Mouse (Mus musculus) stomach, postnatal 0 days (tissue): ENCODE data around the gene Mrps6. TPM values are rescaled to one million over a fixed set of nuclear protein-coding genes. Genes with fewer than 3 reads are reported as not detected.
A peak's percentile ranks its signal among the peaks of the same experiment; 100 is the strongest.

Source experiments
- ATAC-seq: fragments of 200-750 bp; cut with Nextera tagmentation; 2 replicates; pipeline ENCODE4 v1.8.0; 2017; ENCODE audit not compliant: low FRiP score, low TSS enrichment
- DNase-seq: peaks from one replicate; pipeline ENCODE4 v3.0.0-alpha.2; 2016; ENCODE audit warnings: low spot score
- H3K27ac ChIP-seq: fragments of 300-500 bp; sonication (generic); replicated peaks from 2 replicates; pipeline ENCODE4 v1.5.1; 2014; ENCODE audit warnings: mild to moderate bottlenecking, control low read depth
- H3K27me3 ChIP-seq: fragments of 300-500 bp; sonication (generic); 2 replicates; pipeline ENCODE4 v1.6.1; 2014; ENCODE audit warnings: low read length; ENCODE audit not compliant: control insufficient read depth, insufficient read depth
- H3K36me3 ChIP-seq: fragments of 300-500 bp; sonication (generic); 2 replicates; pipeline ENCODE4 v1.6.1; 2014; ENCODE audit warnings: low read length, mixed read lengths; ENCODE audit not compliant: control insufficient read depth, insufficient read depth
- H3K4me1 ChIP-seq: fragments of 300-500 bp; sonication (generic); replicated peaks from 2 replicates; pipeline ENCODE4 v1.6.1; 2014; ENCODE audit warnings: antibody characterized with exemption; ENCODE audit not compliant: control insufficient read depth, insufficient read depth
- H3K4me2 ChIP-seq: fragments of 300-500 bp; sonication (generic); replicated peaks from 2 replicates; pipeline ENCODE4 v1.6.1; 2014; ENCODE audit warnings: low read depth, mild to moderate bottlenecking, control low read depth, moderate library complexity
- H3K4me3 ChIP-seq: fragments of 300-500 bp; sonication (generic); 2 replicates; pipeline ENCODE4 v1.5.1; 2014; ENCODE audit warnings: low read depth, low read length, control low read depth
- H3K9ac ChIP-seq: fragments of 300-500 bp; sonication (generic); 2 replicates; pipeline ENCODE4 v1.6.1; 2014; ENCODE audit warnings: mild to moderate bottlenecking, low read length, control low read depth, mixed read lengths
- H3K9me3 ChIP-seq: fragments of 300-500 bp; sonication (generic); 2 replicates; pipeline ENCODE4 v1.6.1; 2016; ENCODE audit warnings: low read length; ENCODE audit not compliant: control insufficient read depth
- CTCF ChIP-seq: IDR thresholded peaks from 2 replicates; pipeline ENCODE4 v1.5.1; 2016; ENCODE audit warnings: antibody characterized with exemption, low read depth, mild to moderate bottlenecking, moderate library complexity
- EP300 ChIP-seq: optimal IDR thresholded peaks from 2 replicates; pipeline ENCODE3; 2016; ENCODE audit warnings: antibody characterized with exemption
- WGBS: fragments of 180-500 bp; shearing (Covaris S2); extraction: QIAGEN DNeasy Blood & Tissue Kit; methylation state at CpG from one replicate; pipeline ENCODE4 v1.1.7; 2014; 5-methylcytosine and 5-hydroxymethylcytosine counted together
- polyA plus RNA-seq: library from polyadenylated mRNA; unstranded; fragments of >200 nt; fragmentation: Nextera tagmentation; extraction: Ambion mirVana; gene quantifications from 2 replicates; pipeline ENCODE4 v1.2.1, GENCODE M21; 2015

Mrps6 gene
- polyA plus RNA-seq, 1 experiment from 2014 or later: 91.6 TPM

- H3K27me3 ChIP-seq: no peaks in the 10 kb centered on the region
- H3K4me3 ChIP-seq: no peak overlapping the region
- H3K9ac ChIP-seq: no peak overlapping the region
- ATAC-seq (no peak), DNase-seq (no peak)
- TF ChIP-seq CTCF: peak; percentile 11; the same call in 1 of the 2 replicates
- no peak for TF ChIP-seq EP300
- H3K27ac ChIP-seq: no peak overlapping the region
- WGBS: 95% methylated on average over 11 of the region's 11 CpGs
- no peak overlapping the region for H3K4me2 ChIP-seq
- H3K4me1 ChIP-seq: no peaks in the 10 kb centered on the region
- H3K9me3 ChIP-seq: no peaks in the 10 kb centered on the region
- H3K36me3 ChIP-seq: no peaks in the 10 kb centered on the region
Measured at GRCm38 (mm10) chr16:92039966-92040365, 18.1 kb upstream of the Mrps6 start.

- ATAC-seq: peak; percentile 90
- TF ChIP-seq CTCF: no peak
- TF ChIP-seq EP300: no peak
Measured at GRCm38 (mm10) chr16:92051777-92052310, 6.2 kb upstream of the Mrps6 start.

GRCm38 (mm10) chr16:92052569-92052968, 5.5 kb upstream of the Mrps6 start:
- H3K4me1 ChIP-seq: no peaks in the 10 kb centered on the region
- H3K27ac ChIP-seq: no peak overlapping the region
- TF ChIP-seq EP300 (no peak), CTCF (no peak)
- H3K9me3 ChIP-seq: no peaks in the 10 kb centered on the region
- H3K9ac ChIP-seq: no peak overlapping the region
- DNase-seq (no peak), ATAC-seq (no peak)
- no peak overlapping the region for H3K4me2 ChIP-seq
- no peaks in the 10 kb centered on the region for H3K36me3 ChIP-seq
- H3K27me3 ChIP-seq: no peaks in the 10 kb centered on the region
- H3K4me3 ChIP-seq: no peak overlapping the region
- 66% methylated on average over 10 of the region's 10 CpGs for WGBS

More at GRCm38 (mm10) chr16:92051777-92052310, 6.2 kb upstream of the Mrps6 start:
- Histone ChIP-seq H3K27ac (no peak overlapping the region), H3K27me3 (no peaks in the 10 kb centered on the region), H3K4me2 (no peak overlapping the region), H3K36me3 (no peaks in the 10 kb centered on the region), H3K9me3 (no peaks in the 10 kb centered on the region), H3K4me1 (no peaks in the 10 kb centered on the region), H3K9ac (no peak overlapping the region), H3K4me3 (no peak overlapping the region)
- peak; percentile 53 for DNase-seq
- 71% methylated on average over 7 of the region's 7 CpGs for WGBS

- Histone ChIP-seq H3K27me3 (no peaks in the 10 kb centered on the region), H3K4me3 (no peak overlapping the region), H3K27ac (no peak overlapping the region), H3K36me3 (no peaks in the 10 kb centered on the region), H3K4me1 (no peaks in the 10 kb centered on the region), H3K4me2 (no peak overlapping the region), H3K9ac (no peak overlapping the region), H3K9me3 (no peaks in the 10 kb centered on the region)
- TF ChIP-seq EP300 (no peak), CTCF (no peak)
- ATAC-seq (no peak), DNase-seq (no peak)
- WGBS: 54% methylated on average over 2 of the region's 2 CpGs
Measured at GRCm38 (mm10) chr16:92056711-92057110, 1.4 kb upstream of the Mrps6 start.

GRCm38 (mm10) chr16:92057456-92057851, 616 bp upstream of the Mrps6 start:
- Histone ChIP-seq H3K27me3 (no peaks in the 10 kb centered on the region), H3K4me2 (peak overlapping the region; percentile 94), H3K36me3 (no peaks in the 10 kb centered on the region), H3K4me3 (peak overlapping the region; percentile 88), H3K9me3 (no peaks in the 10 kb centered on the region), H3K9ac (peak overlapping the region; percentile 78), H3K4me1 (no peaks in the 10 kb centered on the region), H3K27ac (peak overlapping the region; percentile 85)
- WGBS: 3% methylated on average over 11 of the region's 11 CpGs
- TF ChIP-seq CTCF: no peak
- no peak for TF ChIP-seq EP300
- ATAC-seq: peak; percentile 41
- no peak for DNase-seq

- Histone ChIP-seq H3K36me3 (no peaks in the 10 kb centered on the region), H3K9ac (peak overlapping the region; percentile 78), H3K9me3 (no peaks in the 10 kb centered on the region), H3K27ac (peak overlapping the region; percentile 85; the same call in 1 of the 2 replicates), H3K27me3 (no peaks in the 10 kb centered on the region), H3K4me1 (no peaks in the 10 kb centered on the region), H3K4me2 (peak overlapping the region; percentile 94), H3K4me3 (peak overlapping the region; percentile 88)
- ATAC-seq (peak; percentile 25), DNase-seq (peak; percentile 42)
- WGBS: 3% methylated on average over 53 of the region's 63 CpGs
- TF ChIP-seq EP300 (no peak), CTCF (no peak)
Measured at GRCm38 (mm10) chr16:92058644-92059620, 862 bp downstream of the Mrps6 start.
